Mouse (Mus musculus) right cerebral cortex, adult 2 months (tissue): ENCODE data around the gene Ubr4.

Experiments used
- DNase-seq, 2 experiments: peaks; one replicate each; pipeline ENCODE4 v3.0.0; 2021 to 2022; ENCODE audit warnings: low spot score in 2 of 2

Gene Ubr4

DNA sequence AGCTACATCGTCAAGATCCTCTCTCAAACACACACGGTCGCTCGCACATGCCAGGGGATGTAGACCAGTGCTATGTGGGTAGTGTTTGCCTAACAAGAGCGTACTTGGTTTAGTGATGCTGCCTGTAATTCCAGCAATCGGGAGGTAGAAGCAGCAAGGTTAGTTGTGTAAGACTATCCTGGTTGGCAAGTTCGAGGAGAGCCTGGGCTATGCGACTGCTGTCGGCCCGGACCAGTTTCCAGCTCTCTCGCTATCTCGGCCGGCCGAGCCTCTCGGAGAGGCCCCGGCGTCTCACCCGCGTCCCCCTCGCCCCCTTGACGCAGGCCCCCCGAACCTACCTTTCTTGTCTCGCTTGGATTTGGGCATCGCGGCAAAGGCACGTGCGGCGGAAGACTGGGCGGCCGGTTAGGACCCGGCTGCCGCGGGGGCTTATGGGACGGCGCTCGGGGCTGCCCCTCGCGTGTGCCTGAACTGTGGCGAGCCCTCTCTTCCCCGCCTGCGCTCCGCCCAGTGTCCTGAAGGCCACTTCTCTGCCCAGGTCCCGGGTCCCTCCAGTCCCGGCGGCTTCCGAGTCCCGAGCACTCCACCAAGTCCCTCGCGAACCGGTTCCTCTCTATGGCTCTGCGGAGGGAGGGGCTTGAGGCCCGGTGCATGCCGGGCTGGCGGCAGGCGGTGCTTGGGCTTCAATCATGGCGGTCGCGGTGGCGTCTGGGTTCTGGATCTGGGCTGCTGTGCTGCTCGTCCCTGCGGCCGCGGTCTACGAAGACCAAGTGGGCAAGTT lies at the start of gene Ubr4, which contains the start of the genes Mrto4 and Emc1:
Gene Ubr4, plus strand, starts transcription at position 679 of the 781 bp plus-strand sequence.
Gene Mrto4, minus strand, starts transcription at position 646 of the 781 bp plus-strand sequence.
Gene Emc1, plus strand, starts transcription at position 657 of the 781 bp plus-strand sequence.
- DNase-seq: peak; percentile 83 to 90

DNA sequence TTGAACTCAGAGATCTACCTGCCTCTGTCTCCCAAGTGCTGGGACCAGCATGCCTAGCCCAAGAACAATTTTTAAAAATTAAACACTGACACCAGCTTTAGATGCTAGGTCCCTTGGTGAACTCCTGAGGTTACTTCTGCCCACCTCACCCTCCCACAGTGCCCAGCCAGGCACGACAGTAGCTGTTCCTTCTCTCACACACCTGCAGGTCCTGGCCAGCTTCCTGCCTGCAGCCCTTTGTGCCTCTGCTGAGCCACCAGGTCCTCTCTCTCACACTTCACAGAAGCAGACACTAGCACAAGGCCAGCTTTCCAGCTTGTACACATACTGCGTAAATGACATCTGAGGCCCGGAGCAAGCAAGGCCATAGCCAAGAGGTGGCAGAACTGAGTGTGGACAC lies 46.9 kb upstream of the Ubr4 start:
- no peak for DNase-seq

DNA sequence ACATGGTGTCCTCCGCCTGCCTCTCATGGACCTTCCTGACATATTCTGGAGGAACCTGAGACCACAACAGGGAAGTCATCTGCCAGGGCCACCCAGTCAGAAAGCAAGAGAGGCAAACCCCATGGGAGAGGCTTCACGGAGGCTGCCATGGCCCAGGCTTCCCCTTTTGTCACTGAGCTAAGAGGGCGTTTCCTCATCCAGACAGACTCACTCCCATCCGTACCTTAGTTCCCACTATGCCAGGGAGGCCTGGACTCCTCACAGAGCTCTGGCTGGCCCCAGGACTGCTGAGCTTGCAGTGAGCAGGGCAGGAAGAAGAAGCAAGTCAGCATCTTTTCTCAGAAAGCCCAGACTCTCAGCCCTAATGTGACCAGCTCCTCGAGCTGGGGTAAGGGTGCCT lies 44.5 kb upstream of the Ubr4 start:
- DNase-seq: no peak

DNA sequence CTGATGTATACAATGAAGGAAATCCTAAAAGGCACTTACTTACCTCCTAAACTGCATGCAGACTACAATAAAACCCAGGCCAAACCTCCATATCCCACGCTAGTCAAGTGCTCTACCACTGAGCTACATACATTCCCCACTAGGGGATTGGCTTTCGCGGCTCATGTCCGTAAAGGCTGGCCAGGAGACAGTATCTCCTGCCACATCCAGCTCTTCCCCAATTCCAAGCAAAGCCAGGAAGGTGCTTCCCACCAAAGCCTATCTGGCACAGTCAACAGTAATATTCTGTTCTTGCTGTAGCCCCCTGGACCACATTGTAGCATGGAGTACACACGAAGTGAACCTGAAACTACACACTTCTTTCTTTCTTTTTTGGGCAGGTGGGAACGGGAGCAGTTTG lies 42.8 kb upstream of the Ubr4 start:
- DNase-seq: no peak

GRCm38 (mm10) chr4:139310171-139310898 lies 42.1 kb upstream of the Ubr4 start, which contains the start of the genes Pqlc2 and Akr7a5:
Gene Pqlc2 (minus strand): TSS chr4:139310708.
Gene Akr7a5 (plus strand): TSS chr4:139310744.
- peak; percentile 98 to 99 for DNase-seq

- DNase-seq: no peak
These were observed 41.3 kb upstream of the Ubr4 start for GRCm38 (mm10) chr4:139310899-139311701.

DNA sequence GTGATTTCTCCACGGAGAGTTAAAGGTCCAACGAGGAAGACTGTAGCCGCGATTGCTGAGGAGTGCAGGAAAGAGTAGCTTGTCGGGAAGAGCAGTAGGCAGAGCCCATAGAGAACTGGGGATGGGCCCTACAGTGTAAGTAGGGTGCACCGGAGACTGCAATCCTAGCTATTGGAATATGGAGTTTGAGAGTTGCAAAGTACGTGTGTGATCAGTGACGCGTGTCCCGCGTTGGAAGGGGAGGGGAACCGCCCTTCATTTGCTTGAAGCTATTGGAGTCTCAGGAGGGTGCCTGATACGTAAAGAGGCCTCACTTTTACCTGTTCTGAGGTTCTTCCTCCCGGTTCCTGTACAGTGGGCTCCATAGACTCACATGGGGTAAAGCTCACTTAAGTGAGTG lies 40.7 kb upstream of the Ubr4 start:
- no peak for DNase-seq

GRCm38 (mm10) chr4:139312632-139313031 lies 39.8 kb upstream of the Ubr4 start:
- DNase-seq: no peak

GRCm38 (mm10) chr4:139318449-139318848 lies 34.0 kb upstream of the Ubr4 start:
- DNase-seq: no peak

DNA sequence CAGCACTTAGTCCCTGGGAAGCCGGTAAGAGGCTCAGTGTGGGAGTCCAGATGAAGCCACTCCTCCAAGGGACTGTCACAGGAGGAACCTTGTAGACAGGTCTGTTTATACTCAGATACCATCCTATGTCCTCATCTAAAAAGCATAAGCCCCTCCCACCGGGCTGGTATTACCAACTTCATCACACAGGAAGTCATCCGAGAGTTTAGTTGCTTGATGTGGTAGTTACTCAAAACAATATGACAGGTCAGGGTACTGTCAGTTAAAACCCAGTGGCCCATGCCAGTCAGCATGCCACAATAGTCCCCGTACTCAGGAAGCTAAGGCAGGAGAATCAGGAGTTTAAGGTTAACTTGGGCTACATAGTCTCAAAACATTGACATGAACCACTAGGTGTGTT lies 32.7 kb upstream of the Ubr4 start:
- no peak for DNase-seq

DNA sequence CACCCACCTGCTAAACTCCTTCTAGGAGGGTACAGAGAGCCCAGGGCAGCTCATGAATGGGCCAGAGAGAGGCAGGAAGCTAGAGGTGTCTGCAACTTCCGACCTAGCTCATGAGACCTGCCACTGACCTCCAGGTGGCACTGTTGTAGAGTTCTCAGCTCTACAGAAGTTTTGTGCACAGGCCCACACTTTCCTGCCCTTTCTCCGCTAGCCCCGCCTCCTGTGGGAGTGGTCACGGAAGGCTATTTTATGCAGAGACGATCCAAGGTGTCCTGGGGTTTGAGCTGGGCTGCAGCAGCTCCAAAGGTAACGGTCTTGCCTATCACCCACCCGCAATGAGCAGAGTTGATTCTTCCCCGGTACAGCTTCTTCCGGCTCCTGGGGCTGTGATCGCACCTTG lies 21.8 kb upstream of the Ubr4 start:
- no peak for DNase-seq

GRCm38 (mm10) chr4:139334631-139335295 lies 17.6 kb upstream of the Ubr4 start:
- no peak for DNase-seq

GRCm38 (mm10) chr4:139335507-139335906 lies 16.9 kb upstream of the Ubr4 start:
- DNase-seq: no peak

DNA sequence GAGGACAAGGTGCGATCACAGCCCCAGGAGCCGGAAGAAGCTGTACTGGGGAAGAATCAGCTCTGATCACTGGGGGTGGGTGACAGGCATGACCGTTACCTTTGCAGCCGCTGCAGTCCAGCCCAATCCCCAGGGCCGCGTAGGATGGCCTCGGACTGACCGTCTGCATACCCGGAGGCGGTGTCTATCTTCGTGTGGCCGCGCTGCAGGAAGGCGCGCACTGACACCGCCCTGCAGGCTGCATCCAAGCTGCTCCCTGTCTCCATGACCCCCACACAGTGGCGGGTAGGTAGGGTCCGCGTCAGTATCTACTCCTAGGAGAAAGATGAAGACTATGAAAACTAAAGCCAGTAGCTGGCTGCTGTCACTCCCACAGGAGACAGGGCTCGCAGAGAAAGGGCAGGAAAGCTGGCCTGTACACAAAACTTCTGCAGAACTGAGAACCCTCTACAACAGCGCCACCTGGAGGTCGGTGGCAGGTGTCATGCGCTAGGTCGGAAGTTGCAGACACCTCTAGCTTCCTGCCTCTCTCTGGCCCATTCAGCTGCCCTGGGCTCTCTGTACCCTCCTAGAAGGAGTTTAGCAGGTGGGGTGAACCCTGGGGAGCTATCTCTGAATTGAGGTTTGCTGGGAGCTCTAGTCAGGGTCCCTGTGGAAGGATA lies 15.5 kb upstream of the Ubr4 start:
- peak; percentile 34 to 62 for DNase-seq

DNA sequence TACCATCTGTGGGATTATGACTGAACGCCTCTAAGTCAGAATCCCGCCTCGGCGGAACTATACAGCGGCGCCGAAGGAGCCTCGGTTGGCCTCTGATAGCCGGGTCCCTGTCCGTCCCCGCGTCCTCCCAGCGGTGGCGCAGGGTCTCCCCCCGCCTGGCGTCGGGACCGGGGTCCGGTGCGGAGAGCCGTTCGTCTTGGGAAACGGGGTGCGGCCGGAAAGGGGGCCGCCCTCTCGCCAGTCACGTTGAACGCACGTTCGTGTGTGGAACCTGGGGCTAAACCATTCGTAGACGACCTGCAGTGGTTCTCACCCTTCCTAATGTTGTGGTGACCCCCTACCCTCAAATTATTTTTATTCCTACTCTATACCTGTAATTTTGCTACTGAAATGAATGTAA lies 14.3 kb upstream of the Ubr4 start:
- DNase-seq: no peak

- DNase-seq: no peak
These were observed 11.6 kb upstream of the Ubr4 start for GRCm38 (mm10) chr4:139340835-139341234.

GRCm38 (mm10) chr4:139341556-139342233 lies 10.7 kb upstream of the Ubr4 start:
- no peak for DNase-seq

GRCm38 (mm10) chr4:139343718-139344117 lies 8.7 kb upstream of the Ubr4 start:
- DNase-seq: peak in 1 of 2 experiments; percentile 32

GRCm38 (mm10) chr4:139345416-139346019 lies 6.9 kb upstream of the Ubr4 start:
- no peak for DNase-seq

- no peak for DNase-seq
These were observed 423 bp downstream of the Ubr4 start for GRCm38 (mm10) chr4:139352832-139353231.
